Comparison of ENCODE assay signal across 8 mouse cellular contexts in genomic region chr3:84270624-84270995, GRCm38 (mm10). TPM values are rescaled to one million over a fixed set of nuclear protein-coding genes. Genes with fewer than 3 reads are reported as not detected.
DNase-seq lines count a peak whose midpoint lies in the region; ATAC-seq lines count a peak whose summit lies in the region.

No protein-coding gene starts in this region.

- peaks cover 43% of the 10 kb centered on the region for H3K4me1 ChIP-seq in kidney, embryonic 15.5 days
- peaks cover 47% of the 10 kb centered on the region for H3K4me1 ChIP-seq in forebrain, embryonic 10.5 days
- H3K4me1 ChIP-seq in liver, embryonic 11.5 days (replicated peaks; ENCODE audit: control insufficient read depth, insufficient read depth, low read length) = peaks cover 30% of the 10 kb centered on the region
- H3K4me1 ChIP-seq in neural tube, embryonic 14.5 days (ENCODE audit: control insufficient read depth, insufficient read depth, low read length) = peaks cover 22% of the 10 kb centered on the region; the same call in 1 of the 2 replicates

- H3K9me3 ChIP-seq in kidney, embryonic 15.5 days (replicated peaks) = no peaks in the 10 kb centered on the region
- H3K9me3 ChIP-seq in forebrain, embryonic 10.5 days = no peaks in the 10 kb centered on the region
- H3K9me3 ChIP-seq in liver, embryonic 11.5 days (ENCODE audit: control insufficient read depth, low read length) = no peaks in the 10 kb centered on the region
- no peaks in the 10 kb centered on the region for H3K9me3 ChIP-seq in neural tube, embryonic 14.5 days (ENCODE audit: control insufficient read depth, low read length)

- H3K9ac ChIP-seq in kidney, embryonic 15.5 days = peak overlapping the region; percentile 1; the same call in 1 of the 2 replicates
- H3K9ac ChIP-seq in liver, embryonic 11.5 days (ENCODE audit: low read depth, low read length) = peak overlapping the region; percentile 63
- H3K9ac ChIP-seq in neural tube, embryonic 14.5 days (replicated peaks; ENCODE audit: low read depth, low read length) = 0 out of 2 replicates have a peak overlapping the region, but pooled peaks have one; percentile 16

- no peaks in the 10 kb centered on the region for H3K36me3 ChIP-seq in kidney, embryonic 15.5 days
- H3K36me3 ChIP-seq in forebrain, embryonic 10.5 days (replicated peaks) = no peaks in the 10 kb centered on the region
- H3K36me3 ChIP-seq in liver, embryonic 11.5 days (ENCODE audit: control insufficient read depth, insufficient read depth, low read length) = no peaks in the 10 kb centered on the region
- H3K36me3 ChIP-seq in neural tube, embryonic 14.5 days (ENCODE audit: control insufficient read depth, insufficient read depth, low read length) = no peaks in the 10 kb centered on the region

- H3K27me3 ChIP-seq in kidney, embryonic 15.5 days = 0 out of 2 replicates have a peak, but pooled peaks cover 7% of the 10 kb centered on the region
- peaks cover 44% of the 10 kb centered on the region for H3K27me3 ChIP-seq in forebrain, embryonic 10.5 days (ENCODE audit: poor library complexity, severe bottlenecking)
- 0 out of 2 replicates have a peak, but pooled peaks cover 4% of the 10 kb centered on the region for H3K27me3 ChIP-seq in liver, embryonic 11.5 days (replicated peaks; ENCODE audit: control insufficient read depth, insufficient read depth, low read length)
- H3K27me3 ChIP-seq in neural tube, embryonic 14.5 days (ENCODE audit: control insufficient read depth, insufficient read depth, low read length) = no peaks in the 10 kb centered on the region

- peak overlapping the region; percentile 39 for H3K4me3 ChIP-seq in kidney, embryonic 15.5 days (replicated peaks)
- peak overlapping the region; percentile 39 for H3K4me3 ChIP-seq in forebrain, embryonic 10.5 days
- H3K4me3 ChIP-seq in liver, embryonic 11.5 days (ENCODE audit: low read depth, low read length) = peak overlapping the region; percentile 52
- no peak overlapping the region; the same call in 1 of the 2 replicates for H3K4me3 ChIP-seq in neural tube, embryonic 14.5 days (ENCODE audit: low read depth, low read length)

- DNase-seq in kidney, postnatal 10 days = no peak
- peak; percentile 28 for DNase-seq in forebrain, embryonic 10.5 days (ENCODE audit: extremely low spot score, low spot score)
- DNase-seq in liver, embryonic 11.5 days (ENCODE audit: low spot score) = no peak
- DNase-seq in thymus, postnatal 0 days (ENCODE audit: low spot score) = no peak
- DNase-seq in cerebellum, postnatal 10 days = no peak
- no peak for DNase-seq in adrenal gland, adult 8-10 months

- peak overlapping the region; percentile 78 for H3K27ac ChIP-seq in kidney, embryonic 15.5 days
- H3K27ac ChIP-seq in forebrain, embryonic 10.5 days = peak overlapping the region; percentile 81
- H3K27ac ChIP-seq in liver, embryonic 11.5 days (ENCODE audit: low read depth, low read length) = peak overlapping the region; percentile 64
- H3K27ac ChIP-seq in neural tube, embryonic 14.5 days (ENCODE audit: low read depth, low read length) = peak overlapping the region; percentile 34; the same call in 1 of the 2 replicates

- WGBS in kidney, embryonic 15.5 days = 3% methylated on average over 3 of the region's 3 CpGs
- WGBS in forebrain, embryonic 10.5 days = 12% methylated on average over 3 of the region's 3 CpGs
- WGBS in liver, embryonic 11.5 days = 23% methylated on average over 3 of the region's 3 CpGs
- WGBS in neural tube, embryonic 14.5 days = 3% methylated on average over 3 of the region's 3 CpGs

- ATAC-seq in kidney, embryonic 15.5 days (replicated peaks; ENCODE audit: low FRiP score) = peak; percentile 81
- ATAC-seq in liver, embryonic 11.5 days (replicated peaks; ENCODE audit: low FRiP score) = peak; percentile 97
- peak; percentile 47; the same call in 1 of the 2 replicates for ATAC-seq in neural tube, embryonic 14.5 days (ENCODE audit: low read depth)

- peak overlapping the region; percentile 53 for H3K4me2 ChIP-seq in kidney, embryonic 15.5 days
- peak overlapping the region; percentile 69 for H3K4me2 ChIP-seq in liver, embryonic 11.5 days
- peak overlapping the region; percentile 31 for H3K4me2 ChIP-seq in neural tube, embryonic 14.5 days (ENCODE audit: low read depth, low read length)

RNA-seq across cellular contexts. Expression of gene Trim2, which starts 36.1 kb away (rescaled TPM):
- 27.5 and 27.8 TPM in 2 replicates for polyA plus RNA-seq in kidney, embryonic 15.5 days (2015; fragmentation: Nextera tagmentation; extraction: Ambion mirVana)
- polyA plus RNA-seq in forebrain, embryonic 10.5 days (2016; fragmentation: Nextera tagmentation; extraction: Ambion mirVana) = 32.1 and 36.4 TPM in 2 replicates
- 7.7 and 8.2 TPM in 2 replicates for polyA plus RNA-seq in liver, embryonic 11.5 days (2014; fragmentation: Nextera tagmentation; extraction: Ambion mirVana)
- polyA plus RNA-seq in neural tube, embryonic 14.5 days (2014; fragmentation: Nextera tagmentation; extraction: Ambion mirVana) = 136 and 139 TPM in 2 replicates
- polyA plus RNA-seq in thymus, postnatal 0 days (2015; fragmentation: Nextera tagmentation; extraction: Ambion mirVana) = 1.3 and 1.9 TPM in 2 replicates
- total RNA-seq in adrenal gland, adult 8-10 months (2022) = 10 to 100 TPM; 42.9 to 87.2 (median 60.4) TPM

Comparison
In these comparisons a context has a peak if more than half of its experiments do, and no peak if none do; other contexts are left out.
1. ATAC-seq: peak in every context shown above with its lines; median percentile 97 in liver, embryonic 11.5 days; 81 in kidney, embryonic 15.5 days; 47 in neural tube, embryonic 14.5 days.
2. H3K9ac ChIP-seq: peak in every context shown above with its lines; median percentile 63 in liver, embryonic 11.5 days; 16 in neural tube, embryonic 14.5 days; 1 in kidney, embryonic 15.5 days.